Mouse (Mus musculus): Measurements from ENCODE around the gene Csnk1g2. TPM values are rescaled to one million over a fixed set of nuclear protein-coding genes. Genes with fewer than 3 reads are reported as not detected.

Gene Csnk1g2
- polyA plus RNA-seq, 1 experiment from 2014 or later = 131 TPM

- H3K4me1 ChIP-seq = peaks cover 50% of the 10 kb centered on the region
- H3K36me3 ChIP-seq = peaks cover 11% of the 10 kb centered on the region
- peak within 1 kb of the TSS; percentile 91 for H3K4me2 ChIP-seq
- 16% methylated on average over 8 of the region's 8 CpGs for WGBS
- peak within 1 kb of the TSS; percentile 98 for H3K27ac ChIP-seq
- ATAC-seq (ENCODE audit: insufficient number of reproducible peaks, insufficient read depth, low FRiP score, low TSS enrichment, low read depth) = peak; percentile 22
- no peaks in the 10 kb centered on the region for H3K27me3 ChIP-seq
- peak within 1 kb of the TSS; percentile 80 for H3K9ac ChIP-seq
- H3K4me3 ChIP-seq = peak within 1 kb of the TSS; percentile 71
- H3K9me3 ChIP-seq = no peaks in the 10 kb centered on the region
These were observed 55.4 kb downstream of the Csnk1g2 start, which contains the start of gene Mknk2 for GRCm38 (mm10) chr10:80677942-80678436. Gene Mknk2, minus strand, starts transcription at chr10:80678112.

GRCm38 (mm10) chr10:80678601-80679377 is 56.2 kb downstream of the Csnk1g2 start:
- H3K36me3 ChIP-seq = peaks cover 14% of the 10 kb centered on the region
- no peaks in the 10 kb centered on the region for H3K27me3 ChIP-seq
- peak overlapping the region; percentile 80; the same call in 1 of the 2 replicates for H3K9ac ChIP-seq
- peaks cover 42% of the 10 kb centered on the region for H3K4me1 ChIP-seq
- no peaks in the 10 kb centered on the region for H3K9me3 ChIP-seq
- WGBS = 46% methylated on average over 10 of the region's 10 CpGs
- H3K4me3 ChIP-seq = no peak overlapping the region
- no peak for ATAC-seq (ENCODE audit: insufficient number of reproducible peaks, insufficient read depth, low FRiP score, low TSS enrichment, low read depth)
- H3K27ac ChIP-seq = peak overlapping the region; percentile 98
- H3K4me2 ChIP-seq = peak overlapping the region; percentile 91

- Histone ChIP-seq H3K36me3 (peaks cover 11% of the 10 kb centered on the region), H3K4me1 (peaks cover 33% of the 10 kb centered on the region), H3K9me3 (no peaks in the 10 kb centered on the region), H3K4me3 (no peak overlapping the region), H3K9ac (peak overlapping the region; percentile 12; the same call in 1 of the 2 replicates), H3K4me2 (no peak overlapping the region), H3K27me3 (no peaks in the 10 kb centered on the region), H3K27ac (peak overlapping the region; percentile 98; the same call in 1 of the 2 replicates)
- WGBS = 54% methylated on average over 9 of the region's 9 CpGs
- ATAC-seq (ENCODE audit: insufficient number of reproducible peaks, insufficient read depth, low FRiP score, low TSS enrichment, low read depth) = no peak
These were observed 57.1 kb downstream of the Csnk1g2 start for GRCm38 (mm10) chr10:80679556-80680259.

- Histone ChIP-seq H3K4me3 (no peak overlapping the region), H3K36me3 (peaks cover 15% of the 10 kb centered on the region), H3K4me1 (peaks cover 27% of the 10 kb centered on the region), H3K9me3 (no peaks in the 10 kb centered on the region), H3K9ac (peak overlapping the region; percentile 12; the same call in 1 of the 2 replicates), H3K27me3 (no peaks in the 10 kb centered on the region), H3K4me2 (no peak overlapping the region), H3K27ac (peak overlapping the region; percentile 28; the same call in 1 of the 2 replicates)
- 79% methylated on average over 2 of the region's 2 CpGs for WGBS
- no peak for ATAC-seq (ENCODE audit: insufficient number of reproducible peaks, insufficient read depth, low FRiP score, low TSS enrichment, low read depth)
These were observed 57.6 kb downstream of the Csnk1g2 start for GRCm38 (mm10) chr10:80680260-80680696.

- Histone ChIP-seq H3K27ac (no peak overlapping the region), H3K9me3 (no peaks in the 10 kb centered on the region), H3K4me3 (no peak overlapping the region), H3K27me3 (no peaks in the 10 kb centered on the region), H3K4me1 (peaks cover 25% of the 10 kb centered on the region), H3K4me2 (no peak overlapping the region), H3K9ac (no peak overlapping the region), H3K36me3 (peaks cover 32% of the 10 kb centered on the region)
- ATAC-seq (ENCODE audit: insufficient number of reproducible peaks, insufficient read depth, low FRiP score, low TSS enrichment, low read depth) = no peak
- WGBS = 92% methylated on average over 6 of the region's 6 CpGs
These were observed 59.4 kb downstream of the Csnk1g2 start for GRCm38 (mm10) chr10:80682003-80682402.

GRCm38 (mm10) chr10:80683647-80684046 is 61.0 kb downstream of the Csnk1g2 start:
- Histone ChIP-seq H3K9ac (no peak overlapping the region), H3K36me3 (peaks cover 44% of the 10 kb centered on the region), H3K27ac (no peak overlapping the region), H3K4me1 (peaks cover 8% of the 10 kb centered on the region), H3K27me3 (no peaks in the 10 kb centered on the region), H3K4me2 (no peak overlapping the region), H3K4me3 (no peak overlapping the region), H3K9me3 (no peaks in the 10 kb centered on the region)
- ATAC-seq (ENCODE audit: insufficient number of reproducible peaks, insufficient read depth, low FRiP score, low TSS enrichment, low read depth) = no peak
- WGBS = 86% methylated on average over 1 of the region's 1 CpGs

- Histone ChIP-seq H3K4me3 (no peak overlapping the region), H3K4me2 (no peak overlapping the region), H3K4me1 (peaks cover 3% of the 10 kb centered on the region), H3K9ac (no peak overlapping the region), H3K27ac (no peak overlapping the region), H3K27me3 (no peaks in the 10 kb centered on the region), H3K36me3 (peaks cover 46% of the 10 kb centered on the region), H3K9me3 (no peaks in the 10 kb centered on the region)
- ATAC-seq (ENCODE audit: insufficient number of reproducible peaks, insufficient read depth, low FRiP score, low TSS enrichment, low read depth) = no peak
- WGBS = 53% methylated on average over 6 of the region's 6 CpGs
These were observed 61.6 kb downstream of the Csnk1g2 start for GRCm38 (mm10) chr10:80684214-80684613.

GRCm38 (mm10) chr10:80684984-80685383 is 62.3 kb downstream of the Csnk1g2 start:
- WGBS = 92% methylated on average over 4 of the region's 4 CpGs
- no peak for ATAC-seq (ENCODE audit: insufficient number of reproducible peaks, insufficient read depth, low FRiP score, low TSS enrichment, low read depth)
- H3K4me3 ChIP-seq = no peak overlapping the region

GRCm38 (mm10) chr10:80686617-80687016 is 64.0 kb downstream of the Csnk1g2 start:
- peaks cover 70% of the 10 kb centered on the region for H3K36me3 ChIP-seq
- no peak overlapping the region for H3K9ac ChIP-seq
- H3K27ac ChIP-seq = no peak overlapping the region
- no peaks in the 10 kb centered on the region for H3K4me1 ChIP-seq
- ATAC-seq (ENCODE audit: insufficient number of reproducible peaks, insufficient read depth, low FRiP score, low TSS enrichment, low read depth) = no peak
- no peaks in the 10 kb centered on the region for H3K27me3 ChIP-seq
- H3K4me3 ChIP-seq = no peak overlapping the region
- no peaks in the 10 kb centered on the region for H3K9me3 ChIP-seq
- no peak overlapping the region for H3K4me2 ChIP-seq
- WGBS = 93% methylated on average over 3 of the region's 3 CpGs

More at GRCm38 (mm10) chr10:80684984-80685383, 62.3 kb downstream of the Csnk1g2 start:
- no peak overlapping the region for H3K9ac ChIP-seq
- H3K4me1 ChIP-seq = no peaks in the 10 kb centered on the region
- no peak overlapping the region for H3K4me2 ChIP-seq
- no peaks in the 10 kb centered on the region for H3K9me3 ChIP-seq
- no peaks in the 10 kb centered on the region for H3K27me3 ChIP-seq
- peaks cover 53% of the 10 kb centered on the region for H3K36me3 ChIP-seq
- no peak overlapping the region for H3K27ac ChIP-seq

GRCm38 (mm10) chr10:80687850-80688249 is 65.2 kb downstream of the Csnk1g2 start:
- Histone ChIP-seq H3K9me3 (no peaks in the 10 kb centered on the region), H3K9ac (no peak overlapping the region), H3K4me1 (no peaks in the 10 kb centered on the region), H3K4me2 (no peak overlapping the region), H3K27ac (no peak overlapping the region), H3K4me3 (no peak overlapping the region), H3K36me3 (peaks cover 72% of the 10 kb centered on the region), H3K27me3 (no peaks in the 10 kb centered on the region)
- ATAC-seq (ENCODE audit: insufficient number of reproducible peaks, insufficient read depth, low FRiP score, low TSS enrichment, low read depth) = no peak
- WGBS = 36% methylated on average over 5 of the region's 5 CpGs

All from embryonic facial prominence, embryonic 13.5 days (tissue).